In genomic region chr16:26251027-26251426, GRCm38 (mm10) we compare ENCODE assay signal across 16 mouse cellular contexts.
"Had no signal": no experiment of that assay in that cellular context is flagged by ENCODE, and none has a peak within 500 bp of the region (broad histone marks: within the 10 kb centered on the region; RNA-seq: fewer than 3 reads in every experiment).

No protein-coding gene starts in this region.

- H3K4me2 ChIP-seq: liver, embryonic 13.5 days; lung, embryonic 14.5 days; midbrain, embryonic 12.5 days had no signal

- DNase-seq: kidney, adult 2 months; kidney, postnatal 10 days; kidney, postnatal 4 days; layer of hippocampus, adult 9-11 months; layer of hippocampus, postnatal 36 days; liver, embryonic 13.5 days; right cerebral cortex, postnatal 14 days; right cerebral cortex, postnatal 4 days; thymus, postnatal 36 days had no signal

- H3K9ac ChIP-seq: liver, embryonic 13.5 days; lung, embryonic 14.5 days; midbrain, embryonic 12.5 days had no signal

- H3K27me3 ChIP-seq: liver, embryonic 13.5 days; midbrain, embryonic 12.5 days had no signal

- H3K4me3 ChIP-seq: left cerebral cortex, adult 2 months; liver, embryonic 13.5 days; midbrain, embryonic 12.5 days had no signal

- H3K9me3 ChIP-seq: liver, embryonic 13.5 days; midbrain, embryonic 12.5 days had no signal

- ATAC-seq: intestine, postnatal 0 days; lung, postnatal 0 days; midbrain, embryonic 16.5 days had no signal

- H3K27ac ChIP-seq: left cerebral cortex, adult 2 months; liver, embryonic 13.5 days; macrophage; midbrain, embryonic 12.5 days had no signal

- H3K36me3 ChIP-seq: liver, embryonic 13.5 days; midbrain, embryonic 12.5 days had no signal

- H3K4me1 ChIP-seq: liver, embryonic 13.5 days had no signal
